Mouse (Mus musculus): ENCODE measurements around the gene Kif2a.

Kif2a gene

DNA sequence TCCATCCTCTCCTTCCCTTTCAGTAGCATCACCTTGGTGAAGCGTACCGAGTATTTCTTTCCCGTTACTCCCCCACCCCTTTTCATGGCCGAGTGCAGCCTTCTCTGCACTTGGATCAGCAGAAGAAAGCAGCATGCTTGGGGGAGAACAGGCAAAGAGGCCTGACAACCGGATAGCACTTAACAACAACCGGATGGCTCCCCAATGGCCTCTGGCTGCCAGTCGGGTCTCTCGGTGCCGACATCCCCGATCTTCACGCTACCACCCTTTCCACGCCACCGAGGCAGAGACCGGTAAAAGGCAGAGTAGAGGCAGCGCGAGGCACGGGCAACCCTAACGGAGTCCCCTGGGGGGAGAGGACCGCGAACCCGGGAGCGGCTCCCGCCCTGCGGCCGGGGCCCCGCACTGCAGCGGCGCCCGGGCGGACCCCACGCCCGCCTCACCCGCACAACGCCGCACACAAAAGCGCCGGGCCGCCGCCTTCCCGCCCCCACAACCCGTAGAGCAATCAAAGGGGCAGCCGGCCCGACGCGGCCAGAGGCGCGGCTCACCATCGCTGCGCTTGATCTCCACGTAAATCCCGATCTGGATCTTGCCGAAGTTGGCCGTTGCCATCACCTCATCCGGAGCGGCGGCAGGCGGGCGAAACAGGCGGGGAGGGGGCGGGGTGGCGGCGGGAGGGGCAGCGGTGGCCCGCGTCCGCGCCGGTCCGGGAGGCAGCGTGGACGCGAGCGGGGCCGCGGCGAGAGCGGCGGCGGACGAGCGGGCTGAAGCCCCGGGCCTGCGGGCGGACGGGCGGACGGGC, at the start of gene Kif2a:
TSS of gene Kif2a (minus strand) at position 666 of the 805 bp plus-strand sequence.
- DNase-seq (ENCODE audit: low read depth): peak; percentile 48

DNA sequence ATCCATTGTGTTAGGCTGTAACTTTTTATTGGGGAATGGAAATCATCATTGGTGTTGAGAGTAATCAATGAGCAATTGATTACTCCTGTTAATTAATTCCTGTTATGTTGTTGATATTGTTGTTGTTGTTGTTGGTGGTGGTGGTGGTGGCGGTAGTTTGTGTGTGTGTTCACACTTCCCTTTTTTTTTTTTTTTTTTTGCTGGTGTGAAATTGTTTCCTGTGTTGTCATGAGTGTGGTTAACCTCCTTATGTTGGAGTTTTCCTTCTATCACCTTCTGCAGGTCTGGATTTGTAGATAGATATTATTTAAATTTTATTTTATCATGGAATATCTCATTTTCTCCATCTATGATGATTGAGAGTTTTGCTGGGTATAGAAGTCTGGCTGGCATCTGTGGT, 47.1 kb upstream of the Kif2a start:
- DNase-seq (ENCODE audit: low read depth): peak; percentile 40

DNA sequence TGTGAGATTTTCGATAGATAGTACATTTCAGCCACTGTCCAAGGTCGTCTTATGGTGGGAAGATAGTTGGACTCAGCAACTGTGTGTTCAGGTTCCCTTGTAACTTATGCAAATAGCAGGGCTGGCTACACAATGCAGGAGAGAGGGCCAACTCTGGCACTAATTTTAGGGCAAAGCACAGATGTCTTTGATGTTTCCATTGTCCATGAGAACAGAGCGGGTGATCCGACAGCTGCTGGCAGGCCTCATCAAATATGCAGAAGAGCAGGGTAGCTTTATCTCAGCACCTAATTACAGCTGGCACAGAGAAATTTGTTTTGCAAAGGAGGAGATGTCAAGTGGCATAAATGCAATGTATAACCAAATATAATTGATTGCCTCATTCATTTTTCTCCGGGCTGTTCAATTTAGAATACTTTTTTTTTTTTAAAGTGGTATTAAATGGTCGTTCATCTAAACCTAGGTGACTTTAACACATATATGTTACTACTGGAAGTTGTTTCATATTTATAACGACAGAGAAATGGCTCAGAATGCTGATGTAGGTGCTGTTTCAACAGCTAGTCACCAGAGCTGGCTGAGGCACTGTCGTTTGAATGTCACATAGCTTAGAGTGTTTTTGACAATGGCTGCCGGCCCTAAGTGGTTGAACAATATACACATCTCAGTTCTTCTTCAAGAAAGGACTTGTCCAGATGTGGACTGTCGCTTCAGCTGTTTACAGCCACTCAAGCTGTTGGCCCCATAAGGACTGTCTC, 43.4 kb upstream of the Kif2a start:
- DNase-seq (ENCODE audit: low read depth): peak; percentile 20

DNA sequence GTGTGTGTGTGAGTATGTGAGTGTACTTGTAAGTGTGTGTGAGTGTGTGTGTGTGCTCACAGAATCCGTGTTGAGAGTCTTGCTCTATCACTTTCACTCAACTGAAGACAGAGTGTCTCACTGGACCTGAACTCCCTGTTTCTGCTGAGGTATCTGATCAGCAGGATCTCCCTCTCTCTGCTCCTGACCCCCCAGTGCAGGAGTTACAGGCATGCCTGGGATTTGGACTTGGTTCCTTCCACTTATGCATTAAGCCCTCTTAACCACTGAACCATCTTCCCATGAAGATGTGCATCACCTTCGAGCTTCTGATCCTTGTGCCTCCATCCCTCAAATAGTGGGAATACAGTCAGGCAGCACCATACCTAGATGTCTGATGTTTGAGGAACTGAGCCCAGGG, 42.3 kb upstream of the Kif2a start:
- DNase-seq (ENCODE audit: low read depth): no peak

DNA sequence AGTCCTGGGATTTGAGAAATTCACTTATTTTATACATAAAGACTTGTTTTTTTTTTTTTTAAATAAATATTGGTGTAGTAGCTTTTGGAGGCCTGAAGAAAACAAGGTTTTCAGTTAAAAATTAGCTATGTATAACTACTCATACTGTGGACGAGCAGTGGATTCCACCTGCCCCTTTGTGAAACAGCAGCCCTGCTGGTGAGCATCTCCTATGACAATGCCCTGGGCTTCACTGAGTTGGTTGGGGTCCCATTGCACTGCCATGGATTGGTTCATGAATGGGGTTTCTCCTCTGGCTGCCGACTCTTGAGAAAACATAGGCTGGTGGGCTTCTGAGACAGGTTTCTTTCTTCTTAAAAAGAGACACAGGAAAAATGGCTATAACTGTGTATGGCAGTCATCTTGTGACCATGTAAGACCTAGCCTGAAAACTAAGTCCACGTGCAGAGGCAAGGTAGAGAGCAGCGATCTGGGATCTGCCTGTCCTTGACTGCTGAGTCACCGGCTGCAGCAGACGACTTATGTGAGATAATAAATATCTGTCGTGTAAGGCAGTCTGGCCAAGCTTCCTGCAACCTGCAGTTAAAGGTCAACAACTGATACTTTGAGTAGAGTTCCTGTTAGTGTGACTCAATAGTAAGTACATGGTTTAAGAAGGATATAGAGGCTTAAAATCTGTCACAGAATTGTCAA, 41.3 kb upstream of the Kif2a start:
- peak; percentile 95 for DNase-seq (ENCODE audit: low read depth)

DNA sequence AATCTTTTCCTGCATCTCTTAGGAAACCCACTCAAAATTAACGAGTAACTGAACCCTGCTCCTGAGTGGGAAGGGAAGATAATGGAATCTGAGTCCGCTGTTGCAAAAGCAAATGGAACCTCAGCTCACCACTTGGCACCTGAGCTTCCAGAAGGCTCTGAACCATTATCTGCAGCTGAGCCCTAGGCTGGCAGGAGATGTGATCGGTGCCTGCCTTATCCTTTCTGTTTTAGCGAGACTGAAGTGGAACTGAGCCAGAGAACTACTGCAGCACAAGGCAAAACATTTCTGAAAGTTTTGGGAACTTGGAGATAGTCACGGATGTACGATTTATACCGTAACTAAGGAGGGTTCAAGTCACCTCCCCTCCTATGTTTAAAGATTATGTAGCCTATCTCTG, 38.2 kb upstream of the Kif2a start:
- DNase-seq (ENCODE audit: low read depth): no peak

DNA sequence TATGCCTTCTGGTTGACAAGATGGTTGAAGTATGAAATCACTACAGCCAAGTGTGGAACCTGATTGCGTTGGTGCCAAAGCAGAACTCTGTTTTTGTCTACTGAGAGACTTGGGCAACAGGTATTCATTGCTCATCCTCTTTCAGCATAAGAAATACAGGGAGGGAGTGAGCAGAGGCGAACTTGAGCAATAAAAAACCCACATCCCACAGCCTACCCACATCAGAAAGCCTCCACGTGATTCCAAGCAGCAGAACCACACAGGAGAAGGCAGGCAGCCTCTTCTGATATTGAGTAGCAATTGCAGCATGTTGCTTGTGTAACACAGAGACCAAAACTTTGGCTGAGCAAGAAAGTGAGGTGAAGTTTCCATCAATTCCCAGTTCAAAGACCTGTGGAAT, 37.5 kb upstream of the Kif2a start:
- peak; percentile 95 for DNase-seq (ENCODE audit: low read depth)

DNA sequence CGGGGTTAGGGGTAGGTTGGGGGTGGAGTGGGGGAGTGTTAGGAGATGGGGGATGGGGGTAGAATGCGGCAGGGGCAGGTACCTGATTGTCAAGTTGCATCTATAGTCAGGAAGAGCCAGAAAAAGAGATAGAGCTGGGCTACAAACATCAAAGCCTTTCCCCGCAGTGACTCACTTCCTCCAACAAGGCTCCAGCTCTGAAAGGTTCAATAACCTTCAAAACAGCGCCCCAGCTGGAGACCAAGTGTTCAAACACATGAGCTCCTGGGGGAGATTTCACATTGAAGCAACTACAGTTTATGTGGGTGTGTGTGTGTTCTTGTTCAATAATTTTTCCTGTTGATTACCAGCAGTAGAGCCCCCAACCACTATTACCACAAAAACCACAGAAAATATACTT, 34.4 kb upstream of the Kif2a start:
- peak; percentile 90 for DNase-seq (ENCODE audit: low read depth)

DNA sequence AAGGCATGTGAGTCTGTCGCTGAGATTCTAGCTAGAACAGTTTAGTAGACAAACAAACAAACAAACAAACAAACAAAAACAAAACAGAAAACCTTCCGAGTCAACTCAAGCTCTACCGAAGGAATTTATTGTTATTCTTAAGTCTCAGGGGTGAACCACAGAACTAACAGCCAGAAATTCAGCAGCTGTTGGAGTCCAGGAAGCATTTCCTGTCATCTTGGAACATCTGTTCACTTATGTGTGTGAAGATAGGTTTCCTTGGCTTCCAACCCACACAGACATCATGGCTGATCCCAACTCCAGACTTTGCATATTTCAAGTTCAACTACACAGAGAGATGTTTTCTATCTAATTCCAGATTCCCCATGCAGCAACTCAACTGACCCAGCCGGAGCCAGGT, 32.6 kb upstream of the Kif2a start:
- no peak for DNase-seq (ENCODE audit: low read depth)

DNA sequence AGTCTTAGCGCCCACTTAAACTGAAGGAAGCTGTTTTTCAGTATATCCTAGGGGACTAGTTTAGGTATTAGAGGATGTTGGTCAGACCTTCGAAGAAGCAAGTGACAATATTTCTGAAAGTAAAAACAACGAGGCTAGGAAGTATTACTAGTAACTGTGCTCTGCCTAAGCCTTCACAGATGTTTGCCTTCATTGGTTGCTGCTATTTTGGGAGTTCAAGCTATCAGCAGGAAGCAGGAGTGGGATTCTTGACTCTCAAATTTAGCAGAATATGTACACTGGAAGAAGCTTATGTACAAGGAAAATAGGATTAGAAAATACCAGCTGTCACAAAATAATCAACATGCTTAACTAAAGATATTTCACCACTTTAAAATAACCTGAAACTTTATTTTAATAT, 29.4 kb upstream of the Kif2a start:
- peak; percentile 52 for DNase-seq (ENCODE audit: low read depth)

DNA sequence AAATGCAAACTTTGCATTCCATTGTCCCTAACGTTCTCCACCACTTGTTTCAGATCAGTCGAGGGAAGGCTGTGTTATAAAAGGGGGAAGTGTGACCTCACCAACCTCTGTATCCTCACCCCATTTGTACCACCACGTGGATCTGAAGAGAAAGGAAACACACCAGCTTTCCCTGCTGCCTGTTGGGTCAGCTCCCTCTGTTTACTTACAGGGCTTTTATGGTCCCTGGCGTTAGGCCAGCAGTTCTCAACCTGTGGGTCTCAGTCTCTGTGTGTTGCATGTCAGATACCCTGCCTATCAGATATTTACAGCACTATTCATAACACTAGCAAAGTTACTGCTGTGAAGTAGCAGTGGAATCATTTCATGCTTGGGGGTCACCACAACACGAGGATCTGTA, 22.3 kb upstream of the Kif2a start:
- peak; percentile 83 for DNase-seq (ENCODE audit: low read depth)

DNA sequence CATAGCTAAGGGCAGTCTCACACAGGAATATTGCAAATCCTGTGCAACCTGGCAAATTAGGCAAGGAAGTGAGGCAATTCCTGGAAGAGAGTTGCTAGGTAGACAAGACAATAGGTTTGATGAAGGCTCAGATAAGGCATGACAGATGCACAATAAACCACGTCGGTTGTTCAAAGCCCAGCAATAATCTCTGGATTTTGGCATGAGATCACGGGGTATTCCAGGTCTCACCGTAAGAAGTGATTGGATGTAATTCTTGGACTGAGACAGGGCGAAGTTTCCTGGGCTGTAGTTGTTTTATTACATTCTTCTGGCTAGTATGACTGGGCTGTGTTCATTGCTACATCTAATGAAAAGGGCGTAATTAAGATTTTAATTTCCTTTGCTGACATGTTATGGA, 20.6 kb upstream of the Kif2a start:
- DNase-seq (ENCODE audit: low read depth): no peak

DNA sequence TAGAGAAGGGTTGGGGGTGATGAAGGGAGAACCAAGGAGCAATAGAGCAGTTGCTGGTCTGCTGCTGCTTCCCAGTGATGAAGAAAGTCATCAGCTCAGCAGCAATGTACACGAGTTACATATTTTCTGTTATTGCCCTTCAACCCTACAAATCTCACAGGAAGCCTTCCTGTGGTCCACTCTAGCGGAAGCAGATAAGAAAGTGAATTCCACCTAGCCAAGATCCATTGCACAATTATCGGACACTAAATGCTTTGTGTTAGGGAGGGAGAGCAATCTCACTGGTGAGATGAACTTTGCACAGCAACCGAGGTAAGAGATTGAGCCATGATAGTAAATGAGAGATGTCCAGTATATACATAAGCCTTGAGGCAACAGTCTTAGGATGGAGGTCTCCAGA, 17.6 kb upstream of the Kif2a start:
- peak; percentile 93 for DNase-seq (ENCODE audit: low read depth)

DNA sequence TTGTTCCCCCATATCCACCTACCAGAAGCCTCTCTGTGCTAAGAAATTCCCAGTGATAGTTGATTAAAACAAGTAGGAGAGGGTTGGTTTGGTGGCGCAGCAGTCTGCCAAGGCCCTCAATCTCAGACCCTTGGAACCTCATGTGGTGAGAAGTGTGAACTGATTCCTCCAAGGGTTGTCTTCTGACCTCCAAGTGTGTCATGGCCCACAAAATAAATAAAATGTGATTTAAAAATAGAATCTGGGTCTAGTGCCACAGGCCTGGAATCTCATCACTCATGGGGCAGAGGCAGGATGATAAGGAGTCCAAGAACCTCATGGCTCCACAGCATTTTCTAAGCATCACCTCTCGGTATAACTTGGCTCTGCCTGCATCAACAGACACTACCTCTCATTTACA, 16.4 kb upstream of the Kif2a start:
- DNase-seq (ENCODE audit: low read depth): no peak

DNA sequence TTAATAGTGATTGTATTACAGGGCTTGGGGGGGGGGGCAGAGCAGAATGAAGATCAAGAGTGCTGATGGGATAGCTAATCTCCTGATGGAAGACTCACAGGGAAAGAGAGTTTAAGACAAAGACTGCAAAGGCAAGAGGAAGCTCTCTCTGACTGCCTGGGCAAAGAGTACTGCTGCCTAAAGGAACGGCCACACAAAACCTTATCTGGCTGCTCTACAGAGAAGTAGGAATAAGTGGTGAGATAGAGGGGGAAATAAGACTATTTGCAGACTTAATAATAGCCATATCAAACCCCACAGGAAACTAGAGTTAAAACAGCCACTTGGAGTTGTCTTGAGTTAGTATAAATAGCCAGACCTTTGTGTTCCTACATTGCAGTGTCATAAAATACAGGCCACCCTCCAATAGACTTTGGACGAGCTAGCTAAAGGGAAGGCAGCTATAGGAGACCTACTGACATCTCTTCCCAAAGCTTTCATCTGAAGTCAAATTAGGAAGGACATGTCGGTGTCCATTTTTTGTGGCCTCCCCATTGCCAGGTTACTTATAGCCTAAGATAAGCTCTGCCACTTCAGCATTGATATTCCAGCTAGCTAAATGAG, 13.7 kb upstream of the Kif2a start:
- peak; percentile 51 for DNase-seq (ENCODE audit: low read depth)

DNA sequence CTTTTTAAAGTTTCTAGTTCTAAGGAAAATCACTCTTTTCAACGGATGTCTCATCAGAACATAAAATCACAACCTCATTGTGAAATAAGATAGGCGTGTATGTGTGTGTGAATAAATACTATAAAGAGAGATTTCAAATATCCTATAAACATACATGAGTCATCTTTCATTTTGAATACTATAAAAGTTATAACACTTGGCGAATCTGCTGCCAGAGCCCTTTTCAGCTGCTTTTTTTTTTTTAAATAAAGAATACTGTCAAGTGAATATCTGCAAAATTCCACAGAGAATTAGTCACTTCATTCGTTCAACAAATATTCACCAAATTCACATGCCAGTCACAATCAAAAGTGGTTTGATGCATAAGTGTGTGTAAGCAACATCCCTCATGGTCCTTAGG, 13.2 kb upstream of the Kif2a start:
- DNase-seq (ENCODE audit: low read depth): no peak

DNA sequence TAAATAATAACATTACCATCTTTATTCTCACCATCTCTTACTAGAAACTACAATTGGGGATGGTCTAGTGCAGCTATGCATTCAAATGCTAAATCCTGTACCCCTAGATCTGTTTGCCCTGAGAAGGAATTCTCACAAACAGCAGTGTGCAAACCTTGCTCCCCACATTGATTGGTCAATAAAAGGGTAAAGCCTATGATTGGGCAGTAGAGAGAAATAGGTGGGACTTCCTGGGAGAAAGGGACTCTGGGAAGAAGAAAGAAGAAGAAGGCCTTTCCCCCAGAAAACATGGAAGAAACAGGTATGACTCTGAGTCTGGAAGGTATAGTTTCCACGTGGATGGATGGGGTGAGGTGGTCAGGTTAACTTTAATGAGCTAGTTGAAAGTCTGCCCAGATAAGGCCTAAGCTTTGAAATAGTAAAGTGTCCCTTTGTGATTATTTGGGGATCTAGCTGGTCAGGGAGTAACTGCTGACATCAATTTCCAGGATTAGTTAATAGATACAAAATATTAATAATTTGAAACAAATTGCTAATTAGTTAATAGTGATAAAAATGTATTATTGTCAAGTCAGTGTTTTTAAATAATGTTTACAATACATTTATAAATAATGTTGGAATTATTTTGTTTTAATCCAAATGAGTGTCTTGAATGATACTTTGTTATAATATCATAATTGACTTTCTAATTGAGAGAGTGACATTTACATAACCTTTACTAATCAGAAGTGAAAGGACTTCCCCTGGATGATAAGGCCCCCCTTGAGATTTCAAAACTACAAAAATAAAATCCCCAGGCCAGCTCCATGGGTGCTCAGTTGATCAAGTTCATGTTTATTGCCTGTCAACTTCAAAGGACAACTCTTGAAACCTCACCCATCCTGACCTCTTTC, 12.3 kb upstream of the Kif2a start:
- DNase-seq (ENCODE audit: low read depth): peak; percentile 85

DNA sequence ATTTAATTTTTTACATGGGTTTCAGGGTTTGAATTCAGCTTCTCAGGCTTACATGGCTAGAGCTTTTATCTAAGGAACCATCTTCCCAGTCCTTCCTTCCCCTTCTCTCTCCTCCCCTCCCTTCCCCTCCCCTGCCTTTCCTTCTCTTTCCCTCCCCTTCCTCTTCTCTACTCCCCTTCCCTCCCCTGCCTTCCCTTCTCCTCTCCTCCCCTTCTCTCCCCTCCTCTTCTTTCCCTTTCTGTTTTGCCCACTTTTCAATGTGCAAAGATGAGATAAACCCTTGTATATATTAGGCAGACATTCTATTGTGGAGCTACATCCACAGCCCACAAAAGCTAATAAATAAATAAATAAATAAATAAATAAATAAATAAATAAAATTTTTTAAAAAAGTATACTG, 9.3 kb upstream of the Kif2a start:
- peak; percentile 72 for DNase-seq (ENCODE audit: low read depth)

DNA sequence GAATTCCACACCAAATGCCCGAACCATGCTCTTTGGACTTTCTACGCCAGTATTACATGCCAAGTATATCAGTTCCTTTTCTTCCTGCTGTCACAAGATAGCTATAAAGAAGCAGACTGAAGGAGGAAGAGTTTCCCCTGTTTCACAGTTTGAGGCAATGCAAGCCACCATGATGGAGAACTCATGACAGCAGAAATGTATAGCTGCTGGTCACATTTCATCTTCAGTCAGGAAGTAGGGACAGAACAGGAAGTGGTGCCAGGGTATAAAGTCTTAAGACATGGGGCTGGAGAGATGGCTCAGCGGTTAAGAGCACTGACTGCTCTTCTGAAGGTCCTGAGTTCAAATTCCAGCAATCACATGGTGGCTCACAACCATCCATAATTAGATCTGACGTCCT, 5.3 kb upstream of the Kif2a start:
- DNase-seq (ENCODE audit: low read depth): peak; percentile 45

DNA sequence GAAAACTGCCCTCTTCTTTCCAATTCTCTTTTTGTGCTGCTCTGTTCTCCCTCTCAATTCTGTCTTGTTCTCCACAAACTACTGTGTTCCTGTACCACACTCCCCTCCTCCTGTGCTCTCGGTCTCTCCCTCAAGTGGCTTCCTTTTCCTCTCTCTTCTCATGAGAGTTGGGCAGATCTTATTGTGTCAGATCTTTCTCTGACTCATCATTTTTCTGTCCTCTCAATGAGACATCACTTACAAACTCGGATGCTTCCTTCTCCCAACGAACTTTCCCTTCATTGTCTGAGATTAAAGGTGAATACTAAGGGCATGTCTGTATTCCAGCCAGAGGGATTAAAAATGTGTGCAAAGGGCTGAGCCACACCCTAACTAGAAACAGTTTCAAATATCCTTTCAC, 3.7 kb upstream of the Kif2a start:
- peak; percentile 90 for DNase-seq (ENCODE audit: low read depth)

Measured in 416B (cell line).